Mouse (Mus musculus) G1E (cell line): ENCODE data around the gene Gm49337. TPM values are rescaled to one million over a fixed set of nuclear protein-coding genes. Genes with fewer than 3 reads are reported as not detected.
A peak's percentile ranks its signal among the peaks of the same experiment; 100 is the strongest.

Experiments
- ATAC-seq: 2 replicates; pipeline ENCODE4 v1.8.0; 2016; ENCODE audit warnings: mild to moderate bottlenecking; ENCODE audit not compliant: insufficient number of reproducible peaks, poor library complexity, low FRiP score, severe bottlenecking; ENCODE audit errors: extremely low read depth
- DNase-seq: peaks from one replicate; pipeline ENCODE4 v3.0.0; 2012; ENCODE audit warnings: low spot score
- H3K27me3 ChIP-seq: 2 replicates; pipeline ENCODE4 v1.6.1; 2012; ENCODE audit warnings: mild to moderate bottlenecking, low read length, inconsistent platforms; ENCODE audit not compliant: insufficient read depth
- H3K36me3 ChIP-seq: replicated peaks from 2 replicates; pipeline ENCODE3; 2012; ENCODE audit warnings: mild to moderate bottlenecking, inconsistent platforms
- H3K4me1 ChIP-seq: 2 replicates; pipeline ENCODE4 v1.6.1; 2012; ENCODE audit warnings: low read depth, low read length, inconsistent platforms, mixed read lengths; ENCODE audit not compliant: insufficient read depth
- H3K4me3 ChIP-seq: 2 replicates; pipeline ENCODE4 v1.5.1; 2012; ENCODE audit warnings: low read depth, mild to moderate bottlenecking, inconsistent platforms, low read length, moderate library complexity, mixed read lengths
- H3K9me3 ChIP-seq: replicated peaks from 2 replicates; pipeline ENCODE4 v1.6.1; 2012; ENCODE audit warnings: inconsistent platforms
- CTCF ChIP-seq: IDR thresholded peaks from 2 replicates; pipeline ENCODE4 v1.5.1; 2012; ENCODE audit warnings: low read depth, low read length, inconsistent platforms, mixed read lengths
- GATA1 ChIP-seq: IDR thresholded peaks from 2 replicates; pipeline ENCODE4 v1.6.1; 2012; ENCODE audit warnings: borderline replicate concordance, low read length, inconsistent platforms, mixed read lengths
- GATA2 ChIP-seq: IDR thresholded peaks from 2 replicates; pipeline ENCODE4 v1.6.1; 2012; ENCODE audit warnings: low read depth, low read length, inconsistent platforms, borderline replicate concordance
- POLR2AphosphoS5 ChIP-seq: IDR thresholded peaks from 2 replicates; pipeline ENCODE4 v1.6.1; 2012; ENCODE audit warnings: low read depth, low read length, inconsistent platforms; ENCODE audit not compliant: insufficient replicate concordance
- TAL1 ChIP-seq: conservative IDR thresholded peaks from 2 replicates; pipeline ENCODE4 v1.6.1; 2012; ENCODE audit warnings: low read depth, low read length, inconsistent platforms, mixed read lengths
- polyA plus RNA-seq: library from polyadenylated mRNA; stranded (reverse); fragments of >175 nt; gene quantifications from 2 replicates; pipeline ENCODE4 v1.2.3, GENCODE M21; 2012
- total RNA-seq, 2 experiments: library from RNA; stranded (forward) in 1 of 2; stranded (reverse) in 1 of 2; fragments of 200-1000 nt in 1 of 2; fragments of >200 nt in 1 of 2; fragmentation: Nextera tagmentation in 1 of 2; gene quantifications; 2 replicates each; pipeline ENCODE4 v1.2.3; 2014 to 2017

Gm49337 gene
- total and polyA plus RNA-seq, 3 experiments, result not detected

DNA sequence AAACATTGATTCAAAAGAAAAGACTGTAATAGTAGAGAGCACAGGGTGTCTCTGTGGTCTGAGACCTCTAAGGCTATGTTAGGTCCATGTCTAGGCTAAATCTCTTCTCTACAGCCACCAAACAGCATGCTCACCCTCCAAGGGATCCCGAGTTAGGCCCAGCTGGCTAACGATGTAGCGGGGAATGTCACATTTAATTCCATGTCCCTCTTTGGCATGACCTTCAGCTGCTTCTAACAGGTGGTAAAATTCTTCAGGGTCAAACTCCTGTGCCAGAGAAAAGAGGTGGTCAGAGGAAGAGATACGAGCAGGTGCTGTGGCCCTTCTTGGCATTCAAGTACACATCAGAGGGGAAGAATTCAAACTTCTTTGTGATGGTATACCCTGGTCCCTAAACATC is 144.4 kb downstream of the Gm49337 start:
- no peak for DNase-seq
- no peaks in the 10 kb centered on the region for H3K4me1 ChIP-seq
- no peak for ATAC-seq
- H3K36me3 ChIP-seq, result peaks cover 84% of the 10 kb centered on the region
- H3K27me3 ChIP-seq, result no peaks in the 10 kb centered on the region
- no peaks in the 10 kb centered on the region for H3K9me3 ChIP-seq
- TF ChIP-seq GATA2 (no peak), CTCF (no peak), TAL1 (no peak), POLR2AphosphoS5 (no peak), GATA1 (no peak)
- no peak overlapping the region for H3K4me3 ChIP-seq

DNA sequence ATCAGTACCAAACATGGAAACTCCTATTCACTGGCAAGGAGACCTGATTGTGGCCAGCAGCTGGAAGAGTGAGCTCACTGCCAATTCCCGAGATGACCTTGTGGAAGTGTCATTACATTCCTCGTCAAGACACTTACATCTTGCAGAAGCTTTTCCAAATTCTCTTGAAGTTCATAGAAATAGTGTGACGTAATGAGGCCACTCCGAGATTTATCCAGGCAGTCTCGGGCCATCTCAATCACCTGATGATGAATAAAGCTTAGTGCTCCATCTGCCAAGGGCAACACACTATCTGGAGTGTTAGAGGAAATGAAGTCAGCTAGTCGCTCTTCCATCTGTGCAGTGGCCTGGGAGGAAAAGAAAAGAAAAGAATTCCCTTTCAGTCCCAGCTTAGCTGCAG is 148.9 kb downstream of the Gm49337 start:
- Histone ChIP-seq H3K4me3 (no peak overlapping the region), H3K27me3 (no peaks in the 10 kb centered on the region), H3K36me3 (peaks cover 61% of the 10 kb centered on the region), H3K9me3 (no peaks in the 10 kb centered on the region), H3K4me1 (no peaks in the 10 kb centered on the region)
- TF ChIP-seq GATA1, result no peak
- no peak for TF ChIP-seq GATA2
- TF ChIP-seq TAL1, result no peak
- TF ChIP-seq CTCF, result no peak
- no peak for TF ChIP-seq POLR2AphosphoS5
- no peak for DNase-seq
- no peak for ATAC-seq

- DNase-seq (no peak), ATAC-seq (no peak)
- Histone ChIP-seq H3K4me3 (no peak overlapping the region), H3K9me3 (no peaks in the 10 kb centered on the region), H3K4me1 (no peaks in the 10 kb centered on the region; the same call in 1 of the 2 replicates), H3K27me3 (no peaks in the 10 kb centered on the region), H3K36me3 (peaks cover 44% of the 10 kb centered on the region)
- TF ChIP-seq POLR2AphosphoS5 (no peak), GATA1 (no peak), CTCF (no peak), TAL1 (no peak), GATA2 (no peak)
Observed at GRCm38 (mm10) chr4:116329256-116329655, 156.1 kb downstream of the Gm49337 start.

DNA sequence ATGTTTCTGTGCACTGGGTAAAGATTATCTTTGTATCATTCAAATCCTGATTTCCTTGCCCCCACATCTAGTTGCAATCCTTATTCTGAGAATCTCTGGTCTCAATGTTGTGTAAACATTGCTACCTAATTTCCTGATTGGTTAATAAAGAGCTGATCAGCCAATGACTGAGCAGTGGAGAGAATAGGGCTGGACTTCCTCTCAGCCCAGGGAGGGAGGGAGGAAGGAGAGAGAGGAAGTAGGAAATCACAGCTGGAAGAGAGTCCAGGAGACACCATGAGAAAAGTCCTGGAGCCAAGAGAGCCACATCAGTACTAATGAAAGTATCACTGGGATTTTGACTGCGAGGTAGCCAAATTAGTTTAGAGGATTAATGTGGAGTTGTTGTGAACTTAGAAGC is 163.1 kb downstream of the Gm49337 start:
- no peak for ATAC-seq
- TF ChIP-seq TAL1, result no peak
- TF ChIP-seq POLR2AphosphoS5, result no peak
- no peak for TF ChIP-seq GATA2
- TF ChIP-seq GATA1, result no peak
- TF ChIP-seq CTCF, result no peak
- Histone ChIP-seq H3K9me3 (no peaks in the 10 kb centered on the region), H3K27me3 (no peaks in the 10 kb centered on the region), H3K4me1 (no peaks in the 10 kb centered on the region), H3K36me3 (peaks cover 8% of the 10 kb centered on the region), H3K4me3 (no peak overlapping the region)
- no peak for DNase-seq

- TF ChIP-seq TAL1, result no peak
- TF ChIP-seq GATA1, result no peak
- TF ChIP-seq CTCF, result 0 out of 2 replicates have a peak, but pooled peaks have one; percentile 28
- no peak for TF ChIP-seq GATA2
- no peak for TF ChIP-seq POLR2AphosphoS5
- Histone ChIP-seq H3K9me3 (no peaks in the 10 kb centered on the region), H3K36me3 (no peaks in the 10 kb centered on the region), H3K4me1 (no peaks in the 10 kb centered on the region), H3K4me3 (no peak overlapping the region), H3K27me3 (no peaks in the 10 kb centered on the region)
- peak; percentile 9 for DNase-seq
- ATAC-seq, result no peak
Observed at GRCm38 (mm10) chr4:116342119-116342518, 168.9 kb downstream of the Gm49337 start.

Other genes starting within 250 kb of the Gm49337 start
- not detected in 2 replicates for gene Dmbx1, start 233.5 kb upstream of the Gm49337 start, total RNA-seq (2014; fragmentation: Nextera tagmentation)
- 0.06 and 0.11 TPM in 2 replicates for gene Dmbx1, start 233.5 kb upstream of the Gm49337 start, total RNA-seq (2017)
- gene Dmbx1, start 233.5 kb upstream of the Gm49337 start, polyA plus RNA-seq, result 0.01 TPM in 1 of 2 replicates, not detected in the other
- 0.73 and 1.7 TPM in 2 replicates for gene Faah, start 155.5 kb upstream of the Gm49337 start, total RNA-seq (2014; fragmentation: Nextera tagmentation)
- gene Faah, start 155.5 kb upstream of the Gm49337 start, total RNA-seq (2017), result 1.0 and 1.4 TPM in 2 replicates
- 0.46 and 0.78 TPM in 2 replicates for gene Faah, start 155.5 kb upstream of the Gm49337 start, polyA plus RNA-seq
- 11.7 and 25.6 TPM in 2 replicates for gene Nsun4, start 119.5 kb upstream of the Gm49337 start, total RNA-seq (2014; fragmentation: Nextera tagmentation)
- 13.6 and 14.6 TPM in 2 replicates for gene Nsun4, start 119.5 kb upstream of the Gm49337 start, total RNA-seq (2017)
- 0.31 and 0.32 TPM in 2 replicates for gene Nsun4, start 119.5 kb upstream of the Gm49337 start, polyA plus RNA-seq
- 103 and 132 TPM in 2 replicates for gene Uqcrh, start 98.3 kb upstream of the Gm49337 start, total RNA-seq (2014; fragmentation: Nextera tagmentation)
- gene Uqcrh, start 98.3 kb upstream of the Gm49337 start, total RNA-seq (2017), result 455 and 620 TPM in 2 replicates
- 31.1 and 31.2 TPM in 2 replicates for gene Uqcrh, start 98.3 kb upstream of the Gm49337 start, polyA plus RNA-seq
- 89.0 and 109 TPM in 2 replicates for gene Lrrc41, start 98.1 kb upstream of the Gm49337 start, total RNA-seq (2014; fragmentation: Nextera tagmentation)
- gene Lrrc41, start 98.1 kb upstream of the Gm49337 start, total RNA-seq (2017), result 44.9 and 49.4 TPM in 2 replicates
- 36.3 and 55.8 TPM in 2 replicates for gene Lrrc41, start 98.1 kb upstream of the Gm49337 start, polyA plus RNA-seq
- 46.1 and 56.1 TPM in 2 replicates for gene Rad54l, start 49.7 kb upstream of the Gm49337 start, total RNA-seq (2014; fragmentation: Nextera tagmentation)
- gene Rad54l, start 49.7 kb upstream of the Gm49337 start, total RNA-seq (2017), result 43.2 and 47.0 TPM in 2 replicates
- gene Rad54l, start 49.7 kb upstream of the Gm49337 start, polyA plus RNA-seq, result 2.4 and 3.4 TPM in 2 replicates
- gene Pomgnt1, start 49.5 kb upstream of the Gm49337 start, total RNA-seq (2014; fragmentation: Nextera tagmentation), result 35.2 and 40.5 TPM in 2 replicates
- 37.2 and 47.0 TPM in 2 replicates for gene Pomgnt1, start 49.5 kb upstream of the Gm49337 start, total RNA-seq (2017)
- gene Pomgnt1, start 49.5 kb upstream of the Gm49337 start, polyA plus RNA-seq, result 5.5 and 6.2 TPM in 2 replicates
- gene Lurap1, start 22.0 kb upstream of the Gm49337 start, total RNA-seq (2014; fragmentation: Nextera tagmentation), result 0.10 and 0.15 TPM in 2 replicates
- 0.33 and 0.41 TPM in 2 replicates for gene Lurap1, start 22.0 kb upstream of the Gm49337 start, total RNA-seq (2017)
- gene Lurap1, start 22.0 kb upstream of the Gm49337 start, polyA plus RNA-seq, result 0.01 TPM in 1 of 2 replicates, not detected in the other
- gene Tspan1, start 5.8 kb upstream of the Gm49337 start, total RNA-seq (2014; fragmentation: Nextera tagmentation), result not detected in 2 replicates
- gene Tspan1, start 5.8 kb upstream of the Gm49337 start, total RNA-seq (2017), result 0.05 and 0.06 TPM in 2 replicates
- not detected in 2 replicates for gene Tspan1, start 5.8 kb upstream of the Gm49337 start, polyA plus RNA-seq
- gene 1700042G07Rik, start within 50 bp of the Gm49337 start, total RNA-seq (2014; fragmentation: Nextera tagmentation), result not detected in 2 replicates
- gene 1700042G07Rik, start within 50 bp of the Gm49337 start, total RNA-seq (2017), result not detected in 2 replicates
- not detected in 2 replicates for gene 1700042G07Rik, start within 50 bp of the Gm49337 start, polyA plus RNA-seq
- 11.1 and 21.1 TPM in 2 replicates for gene Pik3r3, start 48.2 kb downstream of the Gm49337 start, total RNA-seq (2014; fragmentation: Nextera tagmentation)
- gene Pik3r3, start 48.2 kb downstream of the Gm49337 start, total RNA-seq (2017), result 24.7 and 25.4 TPM in 2 replicates
- gene Pik3r3, start 48.2 kb downstream of the Gm49337 start, polyA plus RNA-seq, result 7.2 and 8.7 TPM in 2 replicates